Mouse (Mus musculus) CH12.LX (cell line): ENCODE data around the gene Map3k14.

Source experiments
- CTCF ChIP-seq, 2 experiments: IDR thresholded peaks in 1 of 2; conservative IDR thresholded peaks in 1 of 2; 2 replicates each; pipeline ENCODE4 v1.5.1; 2011 to 2012; ENCODE audit warnings: low read depth in 2 of 2, low read length in 2 of 2, improper control_type of control experiment in 1 of 2, inconsistent platforms in 1 of 2, mild to moderate bottlenecking in 1 of 2, moderate library complexity in 1 of 2
- MAFK ChIP-seq: IDR thresholded peaks from 2 replicates; pipeline ENCODE4 v1.6.1; 2011; ENCODE audit warnings: low read length, improper control_type of control experiment; ENCODE audit not compliant: insufficient replicate concordance
- MXI1 ChIP-seq: IDR thresholded peaks from 2 replicates; pipeline ENCODE4 v1.6.1; 2011; ENCODE audit warnings: mild to moderate bottlenecking, low read depth, low read length, improper control_type of control experiment
- NRF1 ChIP-seq: IDR thresholded peaks from 2 replicates; pipeline ENCODE4 v1.6.1; 2014; ENCODE audit warnings: low read depth, mild to moderate bottlenecking, inconsistent platforms, low read length, improper control_type of control experiment, moderate library complexity
- POLR2A ChIP-seq: IDR thresholded peaks from 2 replicates; pipeline ENCODE4 v1.6.1; 2011; ENCODE audit warnings: low read depth, mild to moderate bottlenecking, improper control_type of control experiment, low read length
- RCOR1 ChIP-seq: conservative IDR thresholded peaks from 2 replicates; pipeline ENCODE4 v1.6.1; 2012; ENCODE audit warnings: low read depth, mild to moderate bottlenecking, inconsistent platforms, low read length, improper control_type of control experiment
- TCF12 ChIP-seq: IDR thresholded peaks from 2 replicates; pipeline ENCODE4 v1.6.1; 2014; ENCODE audit warnings: low read depth, mild to moderate bottlenecking, inconsistent platforms, low read length, improper control_type of control experiment

DNA sequence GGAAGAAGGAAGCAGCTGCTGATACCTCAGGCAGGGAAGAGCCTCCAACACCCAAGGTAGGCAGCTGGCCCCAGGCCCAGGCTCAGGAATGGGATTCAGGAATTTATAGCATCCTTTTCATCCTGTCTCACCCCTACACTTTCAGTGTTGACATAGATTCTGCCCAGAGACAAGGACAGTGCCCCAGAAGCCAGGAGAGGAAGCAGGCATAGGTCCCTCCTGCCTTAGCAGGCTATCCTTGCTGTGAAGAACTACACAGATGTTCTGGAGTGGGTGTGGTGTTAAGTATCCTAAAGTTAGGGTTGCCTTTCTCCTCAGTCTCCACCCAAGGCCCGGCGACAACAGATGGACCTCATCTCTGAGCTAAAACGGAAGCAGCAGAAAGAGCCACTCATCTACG lies 69.9 kb downstream of the Map3k14 start:
- TF ChIP-seq RCOR1, result no peak
- TF ChIP-seq CTCF (conservative IDR thresholded peaks at IDR 0.05 in 1 of 2, IDR thresholded peaks at IDR 0.05 in 1 of 2; ENCODE audit: low read depth in 2 of 2, low read length in 2 of 2), result no peak
- TF ChIP-seq POLR2A, result no peak
- TF ChIP-seq MXI1, result no peak
- no peak for TF ChIP-seq TCF12
- no peak for TF ChIP-seq NRF1
- no peak for TF ChIP-seq MAFK
